Mouse (Mus musculus) kidney, adult 2 months (tissue): ENCODE data around the gene 9530003J23Rik.

Source experiments
- CTCF ChIP-seq: fragments of 200-500 bp; conservative IDR thresholded peaks from 2 replicates; pipeline ENCODE4 v1.5.1; 2011; ENCODE audit warnings: low read depth, mild to moderate bottlenecking, control low read depth, low read length, moderate library complexity, mixed read lengths; ENCODE audit not compliant: insufficient read depth, insufficient read length
- POLR2A ChIP-seq: fragments of 200-500 bp; IDR thresholded peaks from one replicate; pipeline ENCODE4 v1.6.1; 2011; ENCODE audit warnings: low read depth, low read length, control low read depth

- TF ChIP-seq POLR2A (no peak), CTCF (no peak)
These were observed 42.8 kb downstream of the 9530003J23Rik start for GRCm38 (mm10) chr10:117195748-117196147.
